Mouse (Mus musculus) neural tube, embryonic 12.5 days (tissue): ENCODE results near the gene Pcbp3. TPM values are rescaled to one million over a fixed set of nuclear protein-coding genes. Genes with fewer than 3 reads are reported as not detected.

Experiments
- ATAC-seq: fragments of 200-750 bp; cut with Nextera tagmentation; 2 replicates; pipeline ENCODE4 v1.8.0; 2017; ENCODE audit warnings: low read depth, mild to moderate bottlenecking, moderate TSS enrichment, moderate library complexity; ENCODE audit not compliant: low FRiP score
- H3K27ac ChIP-seq: fragments of 300-500 bp; sonication (generic); 2 replicates; pipeline ENCODE4 v1.5.1; 2016
- H3K27me3 ChIP-seq: fragments of 300-500 bp; sonication (generic); replicated peaks from 2 replicates; pipeline ENCODE4 v1.6.1; 2016; ENCODE audit warnings: mild to moderate bottlenecking
- H3K36me3 ChIP-seq: fragments of 300-500 bp; sonication (generic); 2 replicates; pipeline ENCODE4 v1.6.1; 2016; ENCODE audit warnings: mild to moderate bottlenecking
- H3K4me1 ChIP-seq: fragments of 300-500 bp; sonication (generic); 2 replicates; pipeline ENCODE4 v1.6.1; 2016
- H3K4me2 ChIP-seq: fragments of 300-500 bp; sonication (generic); replicated peaks from 2 replicates; pipeline ENCODE4 v1.6.1; 2016; ENCODE audit warnings: mild to moderate bottlenecking
- H3K4me3 ChIP-seq: fragments of 300-500 bp; sonication (generic); 2 replicates; pipeline ENCODE4 v1.5.1; 2016
- H3K9ac ChIP-seq: fragments of 300-500 bp; sonication (generic); 2 replicates; pipeline ENCODE4 v1.6.1; 2016; ENCODE audit warnings: mild to moderate bottlenecking
- H3K9me3 ChIP-seq: fragments of 300-500 bp; sonication (generic); 2 replicates; pipeline ENCODE4 v1.6.1; 2016; ENCODE audit warnings: mild to moderate bottlenecking
- WGBS: fragments of 180-500 bp; shearing (Covaris S2); methylation state at CpG from one replicate; pipeline ENCODE4 v1.1.7; 2016; 5-methylcytosine and 5-hydroxymethylcytosine counted together
- polyA plus RNA-seq: library from polyadenylated mRNA; unstranded; fragments of >200 nt; fragmentation: Nextera tagmentation; extraction: Ambion mirVana; gene quantifications from 2 replicates; pipeline ENCODE4 v1.2.1, GENCODE M21; 2016

Gene Pcbp3
- polyA plus RNA-seq, 1 experiment from 2014 or later: 112 TPM

GRCm38 (mm10) chr10:76918086-76918485, 43.6 kb downstream of the Pcbp3 start:
- Histone ChIP-seq H3K4me1 (no peaks in the 10 kb centered on the region), H3K4me2 (no peak overlapping the region), H3K9ac (no peak overlapping the region), H3K27ac (no peak overlapping the region), H3K4me3 (no peak overlapping the region), H3K9me3 (0 out of 2 replicates have a peak, but pooled peaks cover 5% of the 10 kb centered on the region), H3K36me3 (no peaks in the 10 kb centered on the region), H3K27me3 (no peaks in the 10 kb centered on the region)
- WGBS: 87% methylated on average over 3 of the region's 3 CpGs
- ATAC-seq: no peak

GRCm38 (mm10) chr10:76906434-76906833, 55.3 kb downstream of the Pcbp3 start:
- H3K9ac ChIP-seq: no peak overlapping the region
- H3K36me3 ChIP-seq: no peaks in the 10 kb centered on the region
- H3K27me3 ChIP-seq: no peaks in the 10 kb centered on the region
- peaks cover 12% of the 10 kb centered on the region for H3K4me1 ChIP-seq
- no peaks in the 10 kb centered on the region for H3K9me3 ChIP-seq
- H3K27ac ChIP-seq: no peak overlapping the region
- WGBS: 66% methylated on average over 10 of the region's 10 CpGs
- no peak overlapping the region for H3K4me3 ChIP-seq
- peak; percentile 56; the same call in 1 of the 2 replicates for ATAC-seq
- H3K4me2 ChIP-seq: no peak overlapping the region

GRCm38 (mm10) chr10:76905935-76906341, 55.7 kb downstream of the Pcbp3 start:
- ATAC-seq: no peak
- Histone ChIP-seq H3K4me1 (peaks cover 12% of the 10 kb centered on the region), H3K27ac (no peak overlapping the region), H3K9ac (no peak overlapping the region), H3K4me3 (no peak overlapping the region), H3K36me3 (no peaks in the 10 kb centered on the region), H3K9me3 (no peaks in the 10 kb centered on the region), H3K27me3 (no peaks in the 10 kb centered on the region), H3K4me2 (peak overlapping the region; percentile 25; the same call in 1 of the 2 replicates)
- WGBS: 79% methylated on average over 14 of the region's 14 CpGs

- H3K9me3 ChIP-seq: no peaks in the 10 kb centered on the region
- no peak overlapping the region for H3K9ac ChIP-seq
- H3K36me3 ChIP-seq: no peaks in the 10 kb centered on the region
- no peak for ATAC-seq
- no peak overlapping the region for H3K4me3 ChIP-seq
- H3K27ac ChIP-seq: no peak overlapping the region
- H3K27me3 ChIP-seq: no peaks in the 10 kb centered on the region
- peaks cover 12% of the 10 kb centered on the region for H3K4me1 ChIP-seq
- no peak overlapping the region for H3K4me2 ChIP-seq
- WGBS: 76% methylated on average over 3 of the region's 3 CpGs
Measured at GRCm38 (mm10) chr10:76903694-76904093, 58.0 kb downstream of the Pcbp3 start.

GRCm38 (mm10) chr10:76903099-76903498, 58.6 kb downstream of the Pcbp3 start:
- H3K4me2 ChIP-seq: no peak overlapping the region
- no peak overlapping the region for H3K4me3 ChIP-seq
- no peak overlapping the region for H3K27ac ChIP-seq
- peaks cover 12% of the 10 kb centered on the region for H3K4me1 ChIP-seq
- no peak for ATAC-seq
- H3K36me3 ChIP-seq: no peaks in the 10 kb centered on the region
- no peaks in the 10 kb centered on the region for H3K27me3 ChIP-seq
- 79% methylated on average over 3 of the region's 3 CpGs for WGBS
- H3K9ac ChIP-seq: no peak overlapping the region
- no peaks in the 10 kb centered on the region for H3K9me3 ChIP-seq

- H3K9me3 ChIP-seq: no peaks in the 10 kb centered on the region
- peak; percentile 63; the same call in 1 of the 2 replicates for ATAC-seq
- H3K27ac ChIP-seq: no peak overlapping the region; the same call in 1 of the 2 replicates
- no peaks in the 10 kb centered on the region for H3K27me3 ChIP-seq
- H3K9ac ChIP-seq: no peak overlapping the region
- H3K4me1 ChIP-seq: peaks cover 12% of the 10 kb centered on the region
- no peak overlapping the region for H3K4me2 ChIP-seq
- no peaks in the 10 kb centered on the region for H3K36me3 ChIP-seq
- WGBS: 27% methylated on average over 6 of the region's 6 CpGs
- H3K4me3 ChIP-seq: no peak overlapping the region
Measured at GRCm38 (mm10) chr10:76902588-76902987, 59.1 kb downstream of the Pcbp3 start.

- WGBS: 93% methylated on average over 4 of the region's 4 CpGs
- H3K4me3 ChIP-seq: no peak overlapping the region
- H3K4me1 ChIP-seq: peaks cover 10% of the 10 kb centered on the region
- no peak overlapping the region for H3K27ac ChIP-seq
- ATAC-seq: no peak
- H3K27me3 ChIP-seq: no peaks in the 10 kb centered on the region
- no peaks in the 10 kb centered on the region for H3K36me3 ChIP-seq
- H3K9me3 ChIP-seq: no peaks in the 10 kb centered on the region
- H3K4me2 ChIP-seq: no peak overlapping the region
- no peak overlapping the region for H3K9ac ChIP-seq
Measured at GRCm38 (mm10) chr10:76898428-76898827, 63.3 kb downstream of the Pcbp3 start.

GRCm38 (mm10) chr10:76891456-76891855, 70.2 kb downstream of the Pcbp3 start:
- 91% methylated on average over 2 of the region's 2 CpGs for WGBS
- Histone ChIP-seq H3K27ac (no peak overlapping the region), H3K4me2 (no peak overlapping the region), H3K4me3 (no peak overlapping the region), H3K36me3 (no peaks in the 10 kb centered on the region), H3K9me3 (no peaks in the 10 kb centered on the region), H3K9ac (no peak overlapping the region), H3K27me3 (no peaks in the 10 kb centered on the region), H3K4me1 (no peaks in the 10 kb centered on the region)
- ATAC-seq: no peak

- no peak for ATAC-seq
- WGBS: 78% methylated on average over 3 of the region's 3 CpGs
- H3K27ac ChIP-seq: peak overlapping the region; percentile 27; the same call in 1 of the 2 replicates
- H3K36me3 ChIP-seq: no peaks in the 10 kb centered on the region
- no peak overlapping the region for H3K4me3 ChIP-seq
- H3K9me3 ChIP-seq: no peaks in the 10 kb centered on the region
- no peak overlapping the region for H3K4me2 ChIP-seq
- no peak overlapping the region for H3K9ac ChIP-seq
- H3K27me3 ChIP-seq: no peaks in the 10 kb centered on the region
- H3K4me1 ChIP-seq: peaks cover 20% of the 10 kb centered on the region
Measured at GRCm38 (mm10) chr10:76883442-76884244, 78.0 kb downstream of the Pcbp3 start.

GRCm38 (mm10) chr10:76882644-76883441, 78.8 kb downstream of the Pcbp3 start:
- no peaks in the 10 kb centered on the region for H3K27me3 ChIP-seq
- no peaks in the 10 kb centered on the region for H3K9me3 ChIP-seq
- H3K4me1 ChIP-seq: peaks cover 20% of the 10 kb centered on the region
- 72% methylated on average over 17 of the region's 17 CpGs for WGBS
- no peaks in the 10 kb centered on the region for H3K36me3 ChIP-seq
- no peak overlapping the region for H3K4me2 ChIP-seq
- ATAC-seq: no peak
- no peak overlapping the region for H3K4me3 ChIP-seq
- no peak overlapping the region for H3K27ac ChIP-seq
- no peak overlapping the region for H3K9ac ChIP-seq

- 88% methylated on average over 5 of the region's 5 CpGs for WGBS
- Histone ChIP-seq H3K4me1 (peaks cover 20% of the 10 kb centered on the region), H3K4me3 (no peak overlapping the region), H3K36me3 (no peaks in the 10 kb centered on the region), H3K27me3 (no peaks in the 10 kb centered on the region), H3K9ac (no peak overlapping the region), H3K27ac (no peak overlapping the region), H3K9me3 (no peaks in the 10 kb centered on the region), H3K4me2 (no peak overlapping the region)
- ATAC-seq: no peak
Measured at GRCm38 (mm10) chr10:76881900-76882299, 79.8 kb downstream of the Pcbp3 start.

- Histone ChIP-seq H3K9me3 (no peaks in the 10 kb centered on the region), H3K4me3 (no peak overlapping the region), H3K27ac (no peak overlapping the region), H3K27me3 (no peaks in the 10 kb centered on the region), H3K36me3 (no peaks in the 10 kb centered on the region), H3K4me1 (no peaks in the 10 kb centered on the region; the same call in 1 of the 2 replicates), H3K4me2 (no peak overlapping the region), H3K9ac (no peak overlapping the region)
- 79% methylated on average over 6 of the region's 6 CpGs for WGBS
- ATAC-seq: no peak
Measured at GRCm38 (mm10) chr10:76875310-76875709, 86.4 kb downstream of the Pcbp3 start.
